Mouse (Mus musculus) stomach, embryonic 16.5 days (tissue): ENCODE measurements around the gene Ndel1. TPM values are rescaled to one million over a fixed set of nuclear protein-coding genes. Genes with fewer than 3 reads are reported as not detected.
A peak's percentile ranks its signal among the peaks of the same experiment; 100 is the strongest.

Experiments
- ATAC-seq: fragments of 200-750 bp; cut with Nextera tagmentation; 2 replicates; pipeline ENCODE4 v1.8.0; 2017; ENCODE audit warnings: moderate number of reproducible peaks, moderate TSS enrichment; ENCODE audit not compliant: insufficient read depth, low FRiP score
- H3K27ac ChIP-seq: fragments of 300-500 bp; sonication (generic); 2 replicates; pipeline ENCODE4 v1.5.1; 2014; ENCODE audit warnings: low read length
- H3K27me3 ChIP-seq: fragments of 300-500 bp; sonication (generic); 2 replicates; pipeline ENCODE4 v1.6.1; 2014; ENCODE audit warnings: low read length, control low read depth, mixed read lengths; ENCODE audit not compliant: control insufficient read depth, insufficient read depth
- H3K36me3 ChIP-seq: fragments of 300-500 bp; sonication (generic); 2 replicates; pipeline ENCODE4 v1.6.1; 2014; ENCODE audit warnings: low read length; ENCODE audit not compliant: control insufficient read depth, insufficient read depth
- H3K4me1 ChIP-seq: fragments of 300-500 bp; sonication (generic); 2 replicates; pipeline ENCODE4 v1.6.1; 2014; ENCODE audit warnings: low read length, control low read depth, mixed read lengths; ENCODE audit not compliant: control insufficient read depth, insufficient read depth
- H3K4me2 ChIP-seq: fragments of 300-500 bp; sonication (generic); 2 replicates; pipeline ENCODE4 v1.6.1; 2014; ENCODE audit warnings: low read depth, low read length, mixed read lengths
- H3K4me3 ChIP-seq: fragments of 300-500 bp; sonication (generic); replicated peaks from 2 replicates; pipeline ENCODE4 v1.5.1; 2014; ENCODE audit warnings: mild to moderate bottlenecking, low read length
- H3K9ac ChIP-seq: fragments of 300-500 bp; sonication (generic); 2 replicates; pipeline ENCODE4 v1.6.1; 2014; ENCODE audit warnings: low read length
- H3K9me3 ChIP-seq: fragments of 300-500 bp; sonication (generic); replicated peaks from 2 replicates; pipeline ENCODE4 v1.6.1; 2016; ENCODE audit warnings: low read length, control low read depth; ENCODE audit not compliant: control insufficient read depth
- WGBS: fragments of 180-500 bp; shearing (Covaris S2); extraction: QIAGEN DNeasy Blood & Tissue Kit; methylation state at CpG from one replicate; pipeline ENCODE4 v1.1.7; 2014; 5-methylcytosine and 5-hydroxymethylcytosine counted together
- polyA plus RNA-seq: library from polyadenylated mRNA; unstranded; fragments of >200 nt; fragmentation: Nextera tagmentation; extraction: Ambion mirVana; gene quantifications from 2 replicates; pipeline ENCODE4 v1.2.1, GENCODE M21; 2015

The Ndel1 gene
- 82.4 and 83.5 TPM in 2 replicates for polyA plus RNA-seq

GRCm38 (mm10) chr11:68871748-68872147 is at the start of gene Ndel1:
TSS of gene Ndel1 (minus strand) at chr11:68871858.
- Histone ChIP-seq H3K4me1 (peaks cover 11% of the 10 kb centered on the region), H3K9me3 (no peaks in the 10 kb centered on the region), H3K4me3 (no peak within 1 kb of the TSS), H3K36me3 (no peaks in the 10 kb centered on the region), H3K27me3 (no peaks in the 10 kb centered on the region), H3K27ac (no peak within 1 kb of the TSS; the same call in 1 of the 2 replicates), H3K9ac (no peak within 1 kb of the TSS), H3K4me2 (no peak within 1 kb of the TSS)
- 48% methylated on average over 6 of the region's 6 CpGs for WGBS
- no peak for ATAC-seq

GRCm38 (mm10) chr11:68914566-68914965 is 42.9 kb upstream of the Ndel1 start:
- no peaks in the 10 kb centered on the region for H3K9me3 ChIP-seq
- ATAC-seq: no peak
- no peak overlapping the region for H3K9ac ChIP-seq
- 89% methylated on average over 4 of the region's 4 CpGs for WGBS
- H3K4me3 ChIP-seq: no peak overlapping the region
- H3K4me1 ChIP-seq: 0 out of 2 replicates have a peak, but pooled peaks cover 3% of the 10 kb centered on the region
- no peak overlapping the region for H3K4me2 ChIP-seq
- no peaks in the 10 kb centered on the region for H3K27me3 ChIP-seq
- no peak overlapping the region for H3K27ac ChIP-seq
- no peaks in the 10 kb centered on the region for H3K36me3 ChIP-seq

GRCm38 (mm10) chr11:68911531-68912177 is 40.0 kb upstream of the Ndel1 start:
- peak overlapping the region; percentile 23; the same call in 1 of the 2 replicates for H3K9ac ChIP-seq
- peak overlapping the region; percentile 17; the same call in 1 of the 2 replicates for H3K4me2 ChIP-seq
- 27% methylated on average over 14 of the region's 14 CpGs for whole genome bisulfite sequencing

DNA sequence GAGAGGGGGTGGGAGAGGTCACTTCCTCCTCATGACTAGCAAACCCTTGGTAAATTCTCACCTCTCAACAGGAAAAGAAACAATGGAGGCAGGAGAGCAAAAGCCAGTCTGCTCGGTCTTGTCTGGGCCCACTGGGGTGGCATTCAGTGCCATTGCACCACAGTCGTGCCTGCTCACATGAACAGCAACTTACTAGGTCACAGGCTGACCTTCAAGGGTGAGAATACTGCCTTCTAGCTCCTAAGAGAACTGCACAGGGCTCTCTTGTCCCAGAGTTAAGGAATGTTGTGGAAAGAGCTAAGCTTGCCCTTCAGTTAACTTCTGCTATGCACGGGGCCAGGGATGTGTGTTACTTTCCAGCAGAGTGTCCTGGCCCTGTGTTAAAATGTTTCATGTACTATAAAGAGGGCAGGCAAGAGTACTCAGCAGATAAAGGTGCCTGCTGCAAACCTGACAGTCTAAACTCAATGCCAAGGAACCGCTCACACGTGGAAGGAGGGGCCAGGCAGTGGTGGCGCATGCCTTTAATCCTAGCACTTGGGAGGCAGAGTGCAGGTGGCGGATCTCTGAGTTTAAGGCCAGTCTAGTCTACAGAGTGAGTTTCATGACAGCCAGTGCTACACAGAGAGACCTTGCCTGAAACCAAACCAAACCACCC is 37.3 kb upstream of the Ndel1 start:
- Histone ChIP-seq H3K36me3 (peaks cover 12% of the 10 kb centered on the region; the same call in 1 of the 2 replicates), H3K4me1 (0 out of 2 replicates have a peak, but pooled peaks cover 3% of the 10 kb centered on the region), H3K4me2 (no peak overlapping the region), H3K9ac (no peak overlapping the region), H3K27me3 (no peaks in the 10 kb centered on the region), H3K27ac (no peak overlapping the region), H3K4me3 (no peak overlapping the region), H3K9me3 (no peaks in the 10 kb centered on the region)
- no peak for ATAC-seq
- 44% methylated on average over 7 of the region's 7 CpGs for WGBS

More at GRCm38 (mm10) chr11:68911531-68912177, 40.0 kb upstream of the Ndel1 start:
- no peaks in the 10 kb centered on the region for H3K9me3 ChIP-seq
- no peak for ATAC-seq
- H3K36me3 ChIP-seq: no peaks in the 10 kb centered on the region
- 0 out of 2 replicates have a peak, but pooled peaks cover 3% of the 10 kb centered on the region for H3K4me1 ChIP-seq
- H3K27ac ChIP-seq: peak overlapping the region; percentile 75
- H3K27me3 ChIP-seq: no peaks in the 10 kb centered on the region
- no peak overlapping the region for H3K4me3 ChIP-seq

DNA sequence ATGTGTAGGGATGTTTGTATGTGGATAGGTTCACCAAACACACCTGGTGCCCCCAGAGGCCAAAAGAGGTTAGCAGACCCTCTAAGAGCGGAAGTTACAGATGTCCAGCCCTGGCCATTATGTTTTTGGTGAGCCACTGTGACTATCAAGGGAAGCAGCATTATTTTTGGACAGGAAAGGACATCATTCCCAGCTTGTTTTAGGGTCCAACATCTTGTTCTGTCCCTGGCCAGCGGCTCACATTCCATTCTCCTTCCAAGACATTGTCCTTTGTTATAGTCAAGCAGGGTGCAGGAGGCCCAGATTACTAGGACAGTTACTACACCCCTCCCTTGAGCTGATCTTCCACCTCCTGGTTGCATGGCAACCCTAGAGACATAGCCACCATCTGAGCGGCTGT is 35.6 kb upstream of the Ndel1 start:
- H3K36me3 ChIP-seq: peaks cover 21% of the 10 kb centered on the region

DNA sequence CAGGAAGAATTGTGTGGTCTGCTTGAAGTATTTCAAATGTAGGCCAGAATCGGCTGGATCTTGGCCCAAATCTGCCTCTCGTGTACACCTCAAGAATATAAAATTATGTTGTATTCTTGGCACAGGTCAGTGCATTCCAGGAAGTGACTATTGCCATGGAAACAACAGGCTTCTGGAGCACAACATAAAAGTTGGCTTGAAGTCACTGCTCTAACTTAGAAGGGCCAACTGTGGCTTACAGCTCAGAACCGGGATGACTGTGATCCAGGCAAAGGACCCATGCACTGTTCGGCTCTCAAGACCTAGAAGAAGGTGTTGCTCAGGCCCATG is 34.8 kb upstream of the Ndel1 start:
- 55% methylated on average over 4 of the region's 4 CpGs for WGBS
- Histone ChIP-seq H3K9ac (no peak overlapping the region), H3K4me2 (no peak overlapping the region), H3K4me1 (no peaks in the 10 kb centered on the region; the same call in 1 of the 2 replicates), H3K36me3 (peaks cover 21% of the 10 kb centered on the region), H3K4me3 (no peak overlapping the region), H3K27me3 (no peaks in the 10 kb centered on the region), H3K9me3 (no peaks in the 10 kb centered on the region), H3K27ac (peak overlapping the region; percentile 12)
- ATAC-seq: 0 out of 2 replicates have a peak, but pooled peaks have one; percentile 33

More for the DNA sequence above, 35.6 kb upstream of the Ndel1 start:
- Histone ChIP-seq H3K4me1 (peaks cover 3% of the 10 kb centered on the region; the same call in 1 of the 2 replicates), H3K9me3 (no peaks in the 10 kb centered on the region), H3K27ac (no peak overlapping the region), H3K4me2 (no peak overlapping the region), H3K4me3 (no peak overlapping the region), H3K9ac (no peak overlapping the region), H3K27me3 (no peaks in the 10 kb centered on the region)
- 71% methylated on average over 3 of the region's 3 CpGs for WGBS
- ATAC-seq: no peak

DNA sequence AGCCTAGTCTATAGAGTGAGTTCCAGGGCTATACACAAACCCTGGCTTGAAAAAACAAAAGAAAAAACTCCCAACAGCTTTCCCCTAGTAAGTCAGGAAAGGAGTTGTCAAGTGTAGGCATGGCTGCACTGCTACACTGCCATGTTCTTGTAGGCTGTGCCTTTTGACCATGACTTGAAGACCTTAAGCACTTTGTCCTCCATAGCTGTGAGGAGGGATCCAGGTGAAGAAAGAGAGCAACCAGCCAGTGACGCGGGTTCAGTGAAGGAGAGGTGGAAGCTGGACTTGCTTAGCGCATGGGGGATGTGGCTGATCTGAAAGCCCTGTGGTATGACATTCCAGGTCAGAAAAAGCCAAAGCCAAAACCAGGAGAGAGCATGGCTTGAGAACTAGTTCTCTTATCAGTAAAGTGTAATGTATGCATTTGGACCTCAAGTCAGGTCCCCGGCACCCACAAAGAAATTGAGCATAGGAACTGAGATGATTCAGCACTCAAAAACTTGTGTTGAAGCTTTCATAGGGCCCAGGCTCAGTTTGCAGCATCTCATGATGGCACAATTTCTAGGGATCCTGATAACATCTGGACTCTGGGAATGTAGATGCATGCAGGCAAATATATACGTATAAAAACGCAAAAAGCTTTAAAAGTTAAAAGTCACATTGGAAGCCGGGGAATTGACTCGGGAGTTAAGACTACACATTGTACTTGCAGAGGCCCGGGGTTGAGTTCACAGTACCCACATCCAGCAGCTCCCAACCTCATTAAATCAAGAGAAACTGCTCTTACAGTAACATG is 34.2 kb upstream of the Ndel1 start:
- Histone ChIP-seq H3K4me3 (no peak overlapping the region), H3K9ac (no peak overlapping the region), H3K36me3 (peaks cover 21% of the 10 kb centered on the region), H3K27ac (peak overlapping the region; percentile 1), H3K27me3 (no peaks in the 10 kb centered on the region), H3K4me1 (peaks cover 2% of the 10 kb centered on the region), H3K4me2 (no peak overlapping the region), H3K9me3 (no peaks in the 10 kb centered on the region)
- WGBS: 87% methylated on average over 9 of the region's 9 CpGs
- ATAC-seq: no peak

- Histone ChIP-seq H3K4me1 (peaks cover 4% of the 10 kb centered on the region), H3K9ac (no peak overlapping the region), H3K4me2 (no peak overlapping the region), H3K9me3 (no peaks in the 10 kb centered on the region), H3K36me3 (peaks cover 21% of the 10 kb centered on the region), H3K27ac (no peak overlapping the region), H3K4me3 (no peak overlapping the region), H3K27me3 (no peaks in the 10 kb centered on the region)
- ATAC-seq: no peak
- WGBS: 91% methylated on average over 3 of the region's 3 CpGs
Observed at GRCm38 (mm10) chr11:68905138-68905531, 33.5 kb upstream of the Ndel1 start.
